Mouse (Mus musculus): ENCODE data around the gene Oard1. TPM values are rescaled to one million over a fixed set of nuclear protein-coding genes. Genes with fewer than 3 reads are reported as not detected.

Gene Oard1
- polyA plus RNA-seq, 1 experiment from 2014 or later: 76.5 TPM

- WGBS: 86% methylated on average over 13 of the region's 13 CpGs
Observed at GRCm38 (mm10) chr17:48450666-48451352, 41.0 kb downstream of the Oard1 start.

GRCm38 (mm10) chr17:48451353-48451675, 41.5 kb downstream of the Oard1 start, which contains the start of gene Tspo2:
Tspo2 (minus strand) TSS chr17:48451522.
- H3K4me3 ChIP-seq (ENCODE audit: low read depth, low read length): no peak within 1 kb of the TSS

More at GRCm38 (mm10) chr17:48450666-48451352, 41.0 kb downstream of the Oard1 start:
- no peak overlapping the region for H3K27ac ChIP-seq (replicated peaks; ENCODE audit: low read depth, low read length)
- H3K4me2 ChIP-seq (ENCODE audit: low read depth, low read length): no peak overlapping the region
- no peak for ATAC-seq (replicated peaks; ENCODE audit: insufficient number of reproducible peaks, low FRiP score, low TSS enrichment, low read depth)
- H3K27me3 ChIP-seq (ENCODE audit: control insufficient read depth, insufficient read depth, low read length): no peaks in the 10 kb centered on the region
- H3K4me3 ChIP-seq (ENCODE audit: low read depth, low read length): no peak overlapping the region
- H3K4me1 ChIP-seq (ENCODE audit: control insufficient read depth, insufficient read depth, low read length): no peaks in the 10 kb centered on the region
- no peaks in the 10 kb centered on the region; the same call in 1 of the 2 replicates for H3K36me3 ChIP-seq (replicated peaks; ENCODE audit: control insufficient read depth, insufficient read depth, low read depth, low read length)
- no peaks in the 10 kb centered on the region for H3K9me3 ChIP-seq (replicated peaks; ENCODE audit: control insufficient read depth, low read length)
- no peak overlapping the region for H3K9ac ChIP-seq (replicated peaks; ENCODE audit: low read length)
- DNase-seq (ENCODE audit: low spot score): no peak

GRCm38 (mm10) chr17:48451753-48452444, 42.1 kb downstream of the Oard1 start:
- no peak overlapping the region for H3K4me3 ChIP-seq (ENCODE audit: low read depth, low read length)
- no peaks in the 10 kb centered on the region for H3K9me3 ChIP-seq (replicated peaks; ENCODE audit: control insufficient read depth, low read length)
- DNase-seq (ENCODE audit: low spot score) (no peak), ATAC-seq (replicated peaks; ENCODE audit: insufficient number of reproducible peaks, low FRiP score, low TSS enrichment, low read depth) (no peak)
- no peaks in the 10 kb centered on the region for H3K27me3 ChIP-seq (ENCODE audit: control insufficient read depth, insufficient read depth, low read length)
- no peaks in the 10 kb centered on the region; the same call in 1 of the 2 replicates for H3K36me3 ChIP-seq (replicated peaks; ENCODE audit: control insufficient read depth, insufficient read depth, low read depth, low read length)
- H3K4me1 ChIP-seq (ENCODE audit: control insufficient read depth, insufficient read depth, low read length): no peaks in the 10 kb centered on the region
- H3K9ac ChIP-seq (replicated peaks; ENCODE audit: low read length): no peak overlapping the region
- no peak overlapping the region for H3K4me2 ChIP-seq (ENCODE audit: low read depth, low read length)
- H3K27ac ChIP-seq (replicated peaks; ENCODE audit: low read depth, low read length): no peak overlapping the region
- 67% methylated on average over 9 of the region's 9 CpGs for WGBS

More at GRCm38 (mm10) chr17:48451353-48451675, 41.5 kb downstream of the Oard1 start, which contains the start of gene Tspo2:
- H3K27ac ChIP-seq (replicated peaks; ENCODE audit: low read depth, low read length): no peak within 1 kb of the TSS
- H3K36me3 ChIP-seq (replicated peaks; ENCODE audit: control insufficient read depth, insufficient read depth, low read depth, low read length): no peaks in the 10 kb centered on the region; the same call in 1 of the 2 replicates
- no peak within 1 kb of the TSS for H3K9ac ChIP-seq (replicated peaks; ENCODE audit: low read length)
- WGBS: 68% methylated on average over 7 of the region's 7 CpGs
- ATAC-seq (replicated peaks; ENCODE audit: insufficient number of reproducible peaks, low FRiP score, low TSS enrichment, low read depth): no peak
- H3K27me3 ChIP-seq (ENCODE audit: control insufficient read depth, insufficient read depth, low read length): no peaks in the 10 kb centered on the region
- H3K9me3 ChIP-seq (replicated peaks; ENCODE audit: control insufficient read depth, low read length): no peaks in the 10 kb centered on the region
- no peak for DNase-seq (ENCODE audit: low spot score)
- no peaks in the 10 kb centered on the region for H3K4me1 ChIP-seq (ENCODE audit: control insufficient read depth, insufficient read depth, low read length)
- no peak within 1 kb of the TSS for H3K4me2 ChIP-seq (ENCODE audit: low read depth, low read length)

GRCm38 (mm10) chr17:48453489-48453888, 43.7 kb downstream of the Oard1 start:
- H3K4me1 ChIP-seq (ENCODE audit: control insufficient read depth, insufficient read depth, low read length): no peaks in the 10 kb centered on the region
- no peaks in the 10 kb centered on the region for H3K36me3 ChIP-seq (replicated peaks; ENCODE audit: control insufficient read depth, insufficient read depth, low read depth, low read length)
- no peak for ATAC-seq (replicated peaks; ENCODE audit: insufficient number of reproducible peaks, low FRiP score, low TSS enrichment, low read depth)
- H3K4me2 ChIP-seq (ENCODE audit: low read depth, low read length): no peak overlapping the region
- H3K27ac ChIP-seq (replicated peaks; ENCODE audit: low read depth, low read length): no peak overlapping the region
- no peak overlapping the region for H3K9ac ChIP-seq (replicated peaks; ENCODE audit: low read length)
- no peak overlapping the region for H3K4me3 ChIP-seq (ENCODE audit: low read depth, low read length)
- no peaks in the 10 kb centered on the region for H3K9me3 ChIP-seq (replicated peaks; ENCODE audit: control insufficient read depth, low read length)
- no peak for DNase-seq (ENCODE audit: low spot score)
- 68% methylated on average over 7 of the region's 7 CpGs for WGBS
- H3K27me3 ChIP-seq (ENCODE audit: control insufficient read depth, insufficient read depth, low read length): no peaks in the 10 kb centered on the region

- 49% methylated on average over 7 of the region's 7 CpGs for WGBS
Observed at GRCm38 (mm10) chr17:48454190-48454589, 44.4 kb downstream of the Oard1 start.

GRCm38 (mm10) chr17:48454688-48455087, 44.9 kb downstream of the Oard1 start, which contains the start of gene Unc5cl:
Unc5cl (plus strand) TSS chr17:48454901.
- Histone ChIP-seq H3K27ac (replicated peaks; ENCODE audit: low read depth, low read length) (no peak within 1 kb of the TSS), H3K4me3 (ENCODE audit: low read depth, low read length) (no peak within 1 kb of the TSS), H3K9me3 (replicated peaks; ENCODE audit: control insufficient read depth, low read length) (no peaks in the 10 kb centered on the region), H3K4me2 (ENCODE audit: low read depth, low read length) (no peak within 1 kb of the TSS), H3K9ac (replicated peaks; ENCODE audit: low read length) (no peak within 1 kb of the TSS), H3K36me3 (replicated peaks; ENCODE audit: control insufficient read depth, insufficient read depth, low read depth, low read length) (no peaks in the 10 kb centered on the region), H3K4me1 (ENCODE audit: control insufficient read depth, insufficient read depth, low read length) (no peaks in the 10 kb centered on the region), H3K27me3 (ENCODE audit: control insufficient read depth, insufficient read depth, low read length) (no peaks in the 10 kb centered on the region)
- ATAC-seq (replicated peaks; ENCODE audit: insufficient number of reproducible peaks, low FRiP score, low TSS enrichment, low read depth) (no peak), DNase-seq (ENCODE audit: low spot score) (peak; percentile 9)
- 54% methylated on average over 11 of the region's 11 CpGs for WGBS

More at GRCm38 (mm10) chr17:48454190-48454589, 44.4 kb downstream of the Oard1 start:
- no peak for DNase-seq (ENCODE audit: low spot score)
- no peak overlapping the region for H3K9ac ChIP-seq (replicated peaks; ENCODE audit: low read length)
- no peak overlapping the region for H3K27ac ChIP-seq (replicated peaks; ENCODE audit: low read depth, low read length)
- H3K27me3 ChIP-seq (ENCODE audit: control insufficient read depth, insufficient read depth, low read length): no peaks in the 10 kb centered on the region
- H3K9me3 ChIP-seq (replicated peaks; ENCODE audit: control insufficient read depth, low read length): no peaks in the 10 kb centered on the region
- 0 out of 2 replicates have a peak, but pooled peaks have one; percentile 64 for ATAC-seq (replicated peaks; ENCODE audit: insufficient number of reproducible peaks, low FRiP score, low TSS enrichment, low read depth)
- H3K4me3 ChIP-seq (ENCODE audit: low read depth, low read length): no peak overlapping the region
- no peak overlapping the region for H3K4me2 ChIP-seq (ENCODE audit: low read depth, low read length)
- no peaks in the 10 kb centered on the region for H3K36me3 ChIP-seq (replicated peaks; ENCODE audit: control insufficient read depth, insufficient read depth, low read depth, low read length)
- no peaks in the 10 kb centered on the region for H3K4me1 ChIP-seq (ENCODE audit: control insufficient read depth, insufficient read depth, low read length)

GRCm38 (mm10) chr17:48455955-48456354, 46.1 kb downstream of the Oard1 start:
- no peak for DNase-seq (ENCODE audit: low spot score)
- no peaks in the 10 kb centered on the region for H3K9me3 ChIP-seq (replicated peaks; ENCODE audit: control insufficient read depth, low read length)
- H3K4me1 ChIP-seq (ENCODE audit: control insufficient read depth, insufficient read depth, low read length): no peaks in the 10 kb centered on the region
- 70% methylated on average over 2 of the region's 2 CpGs for WGBS
- no peak overlapping the region for H3K27ac ChIP-seq (replicated peaks; ENCODE audit: low read depth, low read length)
- H3K36me3 ChIP-seq (replicated peaks; ENCODE audit: control insufficient read depth, insufficient read depth, low read depth, low read length): no peaks in the 10 kb centered on the region
- H3K9ac ChIP-seq (replicated peaks; ENCODE audit: low read length): no peak overlapping the region
- no peak overlapping the region for H3K4me3 ChIP-seq (ENCODE audit: low read depth, low read length)
- no peak overlapping the region for H3K4me2 ChIP-seq (ENCODE audit: low read depth, low read length)
- H3K27me3 ChIP-seq (ENCODE audit: control insufficient read depth, insufficient read depth, low read length): no peaks in the 10 kb centered on the region
- no peak for ATAC-seq (replicated peaks; ENCODE audit: insufficient number of reproducible peaks, low FRiP score, low TSS enrichment, low read depth)
